Mouse (Mus musculus): ENCODE measurements around the gene Ly6g6d.

Ly6g6d gene

DNA sequence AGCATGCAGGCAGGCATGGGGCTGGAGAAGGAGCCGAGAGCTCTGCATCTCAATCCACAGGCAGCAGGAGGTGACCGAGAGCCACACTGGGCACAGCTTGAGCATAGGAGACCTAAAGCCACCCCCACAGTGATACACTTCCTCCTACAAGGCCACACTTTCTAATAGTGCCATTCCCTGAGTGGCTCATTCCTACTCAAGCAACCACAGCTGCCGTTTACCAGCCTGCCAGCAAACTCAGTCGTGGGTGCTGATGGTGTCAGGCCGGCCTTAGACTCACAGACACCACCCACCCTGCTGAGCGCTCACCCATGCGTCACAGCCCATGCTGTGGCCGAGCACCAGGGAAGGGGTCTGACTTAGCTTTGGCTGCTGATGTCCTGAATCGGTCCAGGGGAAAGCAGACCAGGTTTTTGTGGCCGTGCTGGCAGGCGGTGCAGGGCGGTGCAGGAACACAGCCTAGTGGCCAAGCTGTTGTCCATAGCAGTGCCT is 19.3 kb upstream of the Ly6g6d start:
- DNase-seq, result peak; percentile 76

DNA sequence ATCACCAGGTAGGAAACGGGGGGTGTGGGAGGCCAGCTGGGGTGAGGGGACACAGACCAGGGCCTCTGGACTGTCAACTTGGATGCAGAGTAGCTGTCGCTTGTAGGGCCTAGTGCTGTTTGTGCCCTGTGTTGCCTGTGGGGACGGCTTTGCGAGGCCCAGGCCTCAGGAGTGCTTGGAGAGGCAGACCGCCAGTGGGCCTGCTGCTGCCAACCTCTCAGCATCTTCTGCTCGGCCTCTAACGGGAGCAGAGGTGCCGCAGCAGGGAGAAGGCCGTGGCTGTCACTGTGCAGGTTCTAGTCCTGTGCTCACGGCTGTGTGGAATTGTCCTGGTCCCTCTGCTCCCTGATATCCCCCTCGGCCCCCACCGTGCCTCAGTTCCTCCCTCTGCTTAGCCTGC is 18.7 kb upstream of the Ly6g6d start:
- DNase-seq, result peak; percentile 68

DNA sequence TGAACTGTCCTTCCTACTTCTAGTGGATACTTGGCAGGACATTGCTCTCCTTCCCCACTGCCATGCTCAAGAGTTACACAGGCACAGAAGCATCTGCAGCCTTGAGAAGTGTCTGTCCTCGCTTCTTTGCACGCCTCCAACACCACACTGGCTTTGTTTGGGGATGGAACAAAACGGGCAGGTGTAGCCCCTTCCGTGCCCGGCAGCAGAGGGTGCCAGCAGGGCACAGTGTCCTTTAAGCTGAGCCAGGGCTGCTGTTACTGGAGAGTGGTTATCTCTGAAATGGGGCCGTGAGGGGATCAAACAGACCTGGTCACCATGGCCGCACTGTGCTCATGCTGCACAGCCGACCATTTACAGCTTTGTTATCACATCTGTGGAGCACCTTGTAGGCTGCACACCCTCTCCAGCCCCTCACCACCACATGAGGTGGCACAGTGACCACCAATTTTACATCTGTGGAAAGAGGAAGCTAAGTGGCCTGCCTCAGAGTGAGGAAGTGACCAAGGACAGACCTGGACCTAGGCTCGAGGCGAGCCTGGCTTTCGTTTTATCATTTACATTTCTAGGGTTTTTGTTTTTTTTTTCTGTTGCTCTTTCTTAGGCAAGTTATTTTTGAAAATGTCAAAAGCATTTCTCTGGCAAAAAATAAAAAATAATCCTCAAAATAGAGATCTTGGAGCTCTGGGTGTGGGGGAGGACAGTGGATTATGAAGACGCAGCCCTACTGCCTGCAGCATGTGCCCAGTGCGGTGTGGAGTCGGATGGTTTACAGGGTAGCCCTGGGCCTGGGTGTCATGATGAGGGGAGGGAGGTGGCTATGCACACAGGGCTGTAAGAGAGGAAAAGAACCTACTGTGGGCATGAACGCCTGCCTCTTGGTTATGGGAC is 16.9 kb upstream of the Ly6g6d start:
- no peak for DNase-seq

DNA sequence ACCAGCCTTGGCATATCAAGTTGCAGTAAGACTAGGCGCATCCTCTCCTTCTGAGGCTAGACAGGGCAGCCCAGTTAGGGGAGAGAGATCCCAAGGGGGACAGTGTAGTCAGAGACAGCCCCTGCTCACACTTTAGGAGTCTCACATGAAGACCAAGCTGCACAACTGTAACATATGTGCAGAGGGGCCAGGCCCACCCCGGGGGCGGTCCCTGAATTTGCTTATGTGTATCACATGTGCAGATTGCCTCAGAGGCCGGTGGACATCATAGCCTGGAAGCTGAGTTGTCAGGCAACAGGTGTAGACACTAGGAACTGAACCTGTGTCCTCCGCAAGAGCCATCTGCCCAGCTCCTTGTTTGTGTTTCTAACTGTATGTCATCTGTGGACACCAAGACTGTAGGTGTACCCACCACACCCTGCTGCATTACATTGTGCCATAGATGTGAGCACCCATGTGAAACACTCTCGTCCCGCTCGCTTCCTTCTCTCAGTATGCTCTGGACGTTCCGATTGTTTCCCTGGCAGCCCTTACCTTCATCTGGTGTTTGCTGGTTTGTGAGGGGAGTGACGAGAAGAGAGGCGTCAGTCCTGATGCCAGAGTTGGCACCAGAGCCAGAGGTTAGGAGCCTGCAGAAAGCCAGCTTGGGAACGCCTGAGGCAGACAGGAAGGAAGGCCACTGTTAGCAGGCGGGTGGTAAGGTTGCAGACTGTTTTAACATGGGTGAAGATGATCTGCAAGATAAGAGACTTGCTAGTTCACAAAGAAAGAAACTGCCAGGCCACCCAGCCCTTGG is 14.7 kb upstream of the Ly6g6d start:
- DNase-seq, result no peak

DNA sequence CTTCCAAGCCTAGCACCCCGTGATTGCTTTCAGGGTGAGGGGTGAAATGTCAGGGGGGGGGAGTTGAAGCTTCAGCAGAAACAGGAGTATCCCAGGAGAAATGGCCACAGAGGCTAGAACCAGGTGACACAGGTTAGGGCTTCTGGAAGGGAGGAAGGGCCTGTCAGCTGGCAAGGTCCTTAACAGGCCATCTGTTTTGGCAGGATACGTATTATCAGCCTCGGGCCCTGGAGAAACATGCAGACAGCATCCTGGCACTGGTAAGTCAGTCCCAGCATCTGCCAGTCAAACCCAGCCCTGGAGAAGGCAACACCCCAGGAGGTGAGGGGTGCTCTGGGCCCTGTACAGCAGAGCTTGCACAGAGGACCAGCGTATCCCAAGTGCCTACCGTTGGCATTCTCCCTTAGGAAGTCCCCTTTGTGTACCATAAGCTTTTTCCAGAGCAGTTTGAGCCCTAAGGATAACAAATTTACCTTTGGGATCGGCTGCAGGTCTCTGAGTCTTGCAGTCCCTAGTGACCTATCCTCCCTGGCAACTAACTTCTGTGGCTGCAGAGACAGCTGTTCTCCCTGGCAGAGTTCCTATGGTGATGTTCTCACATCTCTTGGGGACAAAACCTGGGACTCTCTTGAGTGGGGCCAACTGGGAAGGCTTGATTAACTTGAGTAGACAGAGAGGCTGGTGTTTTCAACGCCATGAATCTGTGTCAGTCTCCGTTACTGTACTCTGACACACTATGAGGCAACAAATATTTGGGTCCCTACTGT is 12.5 kb upstream of the Ly6g6d start:
- peak; percentile 96 for DNase-seq

DNA sequence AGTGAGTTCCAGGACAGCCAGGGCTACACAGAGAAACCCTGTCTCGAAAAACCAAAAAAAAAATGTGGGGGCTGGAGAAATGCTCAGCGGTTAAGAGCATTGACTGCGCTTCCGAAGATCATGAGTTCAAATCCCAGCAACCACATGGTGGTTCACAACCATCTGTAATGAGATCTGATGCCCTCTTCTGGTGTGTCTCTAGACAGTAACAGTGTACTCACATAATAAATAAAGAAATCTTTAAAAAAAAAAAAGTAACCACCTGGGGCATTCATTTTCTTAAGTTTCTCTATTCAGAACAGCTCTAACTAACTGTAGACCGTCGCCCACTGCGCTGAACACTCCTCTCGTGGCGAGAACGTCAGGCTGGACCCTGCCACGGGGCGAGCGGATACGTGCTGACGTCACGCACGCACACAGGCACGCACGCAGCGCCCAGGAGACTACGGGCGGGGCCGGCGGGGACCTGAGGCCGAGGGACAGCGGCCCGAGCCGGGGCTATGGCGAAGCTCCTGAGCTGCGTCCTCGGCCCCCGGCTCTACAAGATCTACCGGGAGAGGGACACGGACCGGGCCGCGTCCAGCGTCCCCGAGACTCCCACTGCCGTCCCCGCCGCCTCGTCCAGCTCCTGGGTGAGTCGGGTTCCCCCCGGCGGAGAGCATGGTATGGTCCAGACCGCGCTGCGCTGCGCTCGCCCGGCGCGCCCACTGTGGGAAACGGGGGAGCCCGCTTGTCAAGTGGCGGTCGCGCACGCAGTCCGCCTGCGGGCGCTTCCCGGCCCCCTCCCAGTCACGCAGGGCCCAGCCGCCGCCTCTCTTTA is 11.2 kb upstream of the Ly6g6d start, which contains the start of gene Abhd16a:
Gene Abhd16a (plus strand): TSS at position 439 of the 820 bp plus-strand sequence.
- DNase-seq, result peak; percentile 96

DNA sequence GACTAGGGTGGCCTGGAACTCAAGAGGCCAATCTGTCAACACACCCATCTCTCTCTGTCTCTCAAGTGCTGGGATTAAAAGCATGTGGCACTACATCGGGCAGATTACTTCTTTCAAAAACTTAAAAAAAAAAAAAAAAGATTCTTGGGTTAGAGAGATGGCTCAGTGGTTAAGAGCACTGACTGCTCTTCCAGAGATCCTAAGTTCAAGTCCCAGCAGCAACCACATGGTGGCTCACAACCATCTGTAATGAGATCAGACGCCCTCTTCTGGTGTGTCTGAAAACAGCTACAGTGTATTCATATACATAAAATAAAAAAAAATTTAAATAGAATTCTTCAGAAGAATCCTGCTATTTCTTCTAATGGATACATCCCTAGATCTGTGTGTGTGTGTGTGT is 10.3 kb upstream of the Ly6g6d start:
- DNase-seq, result no peak

DNA sequence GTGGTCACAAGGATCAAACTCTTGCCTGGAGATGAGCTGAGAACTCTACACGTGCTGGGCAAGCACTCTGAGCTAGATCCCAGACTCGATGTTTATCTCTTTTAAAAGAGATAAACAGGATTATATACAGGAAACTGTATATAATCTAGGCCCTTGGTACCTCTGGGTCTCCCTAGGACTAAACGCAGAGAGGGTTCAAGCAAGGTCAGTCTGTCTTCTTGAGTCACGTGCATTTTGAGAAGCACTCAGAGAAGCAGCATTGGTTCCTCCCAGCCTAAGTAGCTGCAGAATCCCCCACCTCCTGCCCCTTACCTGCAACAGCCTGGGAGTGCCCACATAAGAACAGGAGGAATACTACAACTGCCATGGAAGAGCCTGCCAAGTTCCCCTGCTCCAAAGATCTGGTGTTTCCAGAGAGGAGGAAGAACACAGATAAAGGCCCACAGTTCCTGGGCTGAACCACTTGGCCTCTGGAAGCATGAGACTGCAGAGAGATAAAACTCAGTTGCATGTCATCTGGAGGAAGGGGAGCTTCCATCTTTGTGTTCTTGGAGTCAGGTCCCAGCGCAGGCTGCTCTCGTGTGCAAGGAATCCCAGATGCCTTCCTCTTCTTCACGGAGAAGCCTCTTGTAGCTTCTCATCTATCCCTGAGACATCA is 7.5 kb upstream of the Ly6g6d start, which contains the start of gene Ly6g6f:
Gene Ly6g6f (minus strand): TSS at position 403 of the 658 bp plus-strand sequence.
- no peak for DNase-seq

DNA sequence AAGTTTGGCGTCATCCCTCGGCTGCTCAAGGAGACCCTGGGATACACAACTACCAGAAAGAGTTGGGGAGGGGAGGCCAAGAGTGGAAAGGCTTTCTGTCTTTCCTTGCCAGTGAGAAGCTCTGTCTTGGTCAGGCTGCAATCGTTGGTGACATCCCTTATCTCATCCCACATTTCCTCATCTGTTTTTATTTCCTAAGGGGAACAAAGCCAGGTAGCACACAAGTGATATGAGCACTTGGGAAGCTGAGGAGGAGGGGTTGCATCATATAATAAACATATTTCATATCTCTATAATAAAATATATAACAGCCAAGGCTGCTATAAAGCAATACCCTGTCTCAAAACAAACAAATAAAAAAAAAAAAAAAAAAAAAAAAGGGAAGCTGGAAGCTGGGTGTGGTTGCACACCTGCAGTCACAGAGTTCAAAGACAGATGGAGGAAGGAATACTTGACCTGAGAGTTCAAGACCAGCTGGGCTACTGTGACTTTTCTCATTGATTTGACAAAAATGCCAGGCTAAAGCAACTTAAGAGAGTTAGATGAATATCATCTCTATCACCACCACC is 6.1 kb upstream of the Ly6g6d start:
- DNase-seq, result no peak

DNA sequence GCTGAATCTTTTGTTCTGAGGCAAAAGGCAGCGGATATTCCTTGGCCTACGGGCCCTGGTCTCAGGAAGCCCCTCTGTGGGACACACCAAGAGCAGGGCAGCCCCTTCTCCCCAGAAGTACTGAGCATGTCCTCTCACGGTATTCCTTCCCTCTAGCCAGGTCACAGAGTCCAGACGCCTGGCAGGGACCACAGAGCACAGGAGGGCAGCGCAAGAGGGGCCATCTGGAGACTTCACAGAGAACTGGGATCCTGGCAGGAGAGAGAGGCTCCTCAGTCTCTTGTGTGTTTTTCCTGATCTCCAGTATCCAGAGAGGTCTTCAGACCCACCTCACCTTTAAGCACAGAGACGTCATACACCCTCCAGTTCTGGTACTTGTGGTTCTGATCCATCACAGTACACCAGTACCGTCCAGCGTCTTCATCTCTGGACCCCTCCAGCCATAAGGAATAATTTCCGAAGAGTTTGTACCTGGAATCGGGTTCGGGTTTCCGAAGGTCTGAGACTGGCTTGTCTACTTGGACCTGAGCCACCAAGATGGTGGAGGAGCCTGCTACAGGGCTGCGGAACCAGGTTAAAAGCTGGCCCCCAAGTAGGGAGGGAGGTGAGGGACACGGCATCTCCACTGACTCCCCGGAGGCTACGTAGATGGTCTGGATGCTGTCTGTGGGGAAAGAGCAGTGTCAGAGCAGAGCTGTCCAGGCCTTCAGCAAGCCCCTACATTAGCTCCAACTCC is 5.1 kb upstream of the Ly6g6d start:
- DNase-seq, result peak; percentile 86

DNA sequence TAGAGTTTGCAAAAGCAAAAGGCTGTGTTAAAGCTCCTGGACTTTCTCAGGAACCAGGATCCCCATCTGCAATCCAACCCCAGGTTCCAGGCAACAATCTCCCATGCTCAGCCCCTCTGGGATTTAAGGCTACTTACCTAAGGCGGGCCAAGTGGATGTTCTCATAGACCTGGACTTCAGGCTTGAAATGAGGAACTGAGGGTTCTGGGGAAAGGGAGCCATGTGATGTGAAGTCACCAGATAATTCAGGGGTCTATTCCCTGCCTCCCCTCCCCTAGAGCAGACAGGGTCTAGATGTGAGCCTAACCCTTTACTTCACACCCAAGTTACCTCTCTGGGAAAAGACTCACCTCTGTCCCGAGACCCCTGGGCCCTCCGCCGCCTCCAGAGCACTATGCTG is 2.8 kb upstream of the Ly6g6d start:
- DNase-seq, result no peak

DNA sequence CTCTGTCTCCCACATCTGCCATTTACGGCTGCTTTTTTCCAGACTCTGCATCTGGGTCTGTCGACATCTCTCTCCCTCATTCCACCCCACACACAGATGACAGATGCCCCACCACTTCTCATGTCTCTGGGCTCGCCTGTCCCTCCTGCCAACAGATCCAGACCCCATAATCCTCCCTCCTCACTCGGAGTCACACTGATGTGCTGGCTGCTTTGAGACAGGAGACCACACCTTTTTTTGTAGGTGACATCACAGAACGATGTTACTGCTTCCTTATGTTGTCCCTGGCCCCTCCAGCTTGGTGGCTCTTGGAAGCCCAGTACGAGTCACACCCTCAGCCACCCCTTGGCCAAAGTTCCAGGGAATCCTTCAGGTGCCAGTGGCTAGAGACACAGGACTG is 2.4 kb upstream of the Ly6g6d start:
- DNase-seq, result no peak

DNA sequence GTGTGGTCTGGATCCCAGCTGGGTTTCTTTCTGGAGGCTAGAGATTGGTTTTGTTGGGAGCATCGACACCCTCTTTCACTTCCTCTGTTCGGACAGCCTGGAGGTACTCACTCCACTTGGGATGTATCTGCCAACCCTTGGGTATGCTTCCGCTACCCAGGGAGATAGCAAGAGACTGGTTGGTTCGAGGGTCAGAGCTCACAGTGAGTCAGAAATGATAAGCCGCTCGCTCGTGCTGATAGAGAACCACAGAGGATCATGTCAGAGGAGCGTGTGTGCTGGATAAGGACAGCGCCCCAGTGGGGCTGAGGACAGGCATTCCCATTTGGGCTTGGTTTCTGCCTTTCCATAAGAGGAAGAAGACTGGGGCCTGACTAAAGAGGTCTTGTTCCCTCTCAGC is 1.9 kb upstream of the Ly6g6d start:
- no peak for DNase-seq

DNA sequence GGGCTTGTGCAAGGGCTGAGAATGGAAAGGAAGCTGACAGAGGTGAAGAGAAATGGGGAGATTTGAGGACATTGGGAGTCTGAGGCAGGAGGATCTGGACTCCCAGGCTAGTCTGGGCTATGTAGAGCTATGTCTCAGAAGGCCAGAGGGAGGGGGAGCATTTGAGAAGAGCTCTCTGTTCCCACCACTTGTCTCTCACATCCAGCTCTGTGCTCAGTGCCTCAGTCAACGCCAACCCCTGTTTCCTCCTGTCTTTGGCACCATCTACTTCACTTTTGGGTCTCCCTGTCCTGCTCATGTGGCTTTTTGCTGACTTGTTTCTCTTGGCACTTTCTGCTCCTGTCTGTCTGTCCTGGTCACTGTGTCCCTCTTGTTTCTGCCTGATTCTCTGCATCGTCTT is 580 bp downstream of the Ly6g6d start:
- no peak for DNase-seq

DNA sequence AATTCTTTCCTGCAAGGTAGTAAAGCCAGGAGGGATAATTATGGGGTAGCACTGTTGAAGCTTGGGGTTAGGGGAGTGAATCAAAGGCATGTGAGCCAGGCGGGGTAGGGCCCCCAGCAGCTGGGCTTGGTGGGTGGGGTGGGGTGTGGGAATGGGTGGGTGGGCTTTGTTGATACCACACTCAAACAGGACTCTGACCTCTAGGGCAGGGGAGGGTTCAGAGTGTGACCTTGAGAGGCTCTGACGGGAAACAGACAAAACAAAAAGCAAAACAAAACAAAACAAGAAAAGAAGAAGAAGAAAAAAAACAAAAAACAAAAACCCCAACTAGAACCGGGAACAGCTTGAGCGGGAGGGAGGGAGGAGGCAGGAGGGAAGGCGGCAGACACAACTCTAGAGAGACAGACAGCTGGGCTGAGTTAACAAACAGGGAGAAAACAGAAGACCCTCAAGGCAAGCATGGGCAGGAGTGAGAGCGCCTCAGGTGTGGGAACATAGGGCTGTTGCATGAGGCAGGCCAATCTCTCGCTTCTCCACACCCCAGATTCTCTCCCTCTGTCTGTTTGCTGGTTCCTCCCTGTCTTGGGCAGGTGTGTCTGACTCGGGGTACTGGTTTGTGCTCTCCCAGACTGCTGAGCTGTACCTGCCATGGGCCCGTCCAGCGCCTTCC is 1.2 kb downstream of the Ly6g6d start, which contains the start of gene Ly6g6e:
Gene Ly6g6e (plus strand): TSS at position 396 of the 670 bp plus-strand sequence.
- no peak for DNase-seq

DNA sequence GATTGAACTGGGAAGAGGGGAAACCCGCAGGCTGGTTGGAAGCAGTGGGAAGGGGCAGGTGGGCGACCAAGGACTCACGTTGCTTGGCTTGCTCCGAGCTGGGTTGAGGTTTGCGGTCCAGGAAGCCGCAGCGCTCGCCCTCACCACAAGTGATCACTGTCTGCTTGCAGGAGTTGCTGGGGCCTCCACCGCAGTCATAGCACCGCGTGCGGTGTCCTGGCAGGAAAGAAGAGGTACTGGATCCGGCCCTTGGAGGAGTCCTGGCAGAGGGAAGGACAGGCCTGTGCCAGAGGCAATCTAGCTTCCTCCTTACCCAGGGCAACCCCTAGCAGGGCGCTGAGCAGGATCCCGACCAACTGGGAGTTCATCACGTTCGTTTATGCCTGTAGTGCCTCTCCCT is 3.8 kb downstream of the Ly6g6d start:
- peak; percentile 93 for DNase-seq

DNA sequence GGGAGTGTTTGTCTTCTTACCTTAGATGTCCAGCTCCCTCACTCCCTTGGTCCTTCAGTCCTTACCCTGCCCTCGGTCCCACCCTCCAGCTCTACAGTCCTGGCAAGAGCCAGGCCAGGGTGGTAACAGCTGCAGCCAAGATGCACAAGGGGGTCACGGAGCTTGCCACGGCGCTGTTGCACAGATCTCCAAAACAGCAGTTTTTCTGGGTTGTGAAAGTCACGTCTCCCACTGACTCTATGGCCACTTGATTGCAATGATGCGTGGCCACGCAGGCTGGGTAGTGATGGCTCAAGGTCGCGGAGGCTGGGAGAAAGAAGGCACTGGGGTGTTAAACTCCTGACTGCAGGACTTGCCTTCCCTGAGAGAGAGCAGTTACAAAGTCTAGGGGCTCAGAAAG is 6.4 kb downstream of the Ly6g6d start:
- DNase-seq, result peak; percentile 56

DNA sequence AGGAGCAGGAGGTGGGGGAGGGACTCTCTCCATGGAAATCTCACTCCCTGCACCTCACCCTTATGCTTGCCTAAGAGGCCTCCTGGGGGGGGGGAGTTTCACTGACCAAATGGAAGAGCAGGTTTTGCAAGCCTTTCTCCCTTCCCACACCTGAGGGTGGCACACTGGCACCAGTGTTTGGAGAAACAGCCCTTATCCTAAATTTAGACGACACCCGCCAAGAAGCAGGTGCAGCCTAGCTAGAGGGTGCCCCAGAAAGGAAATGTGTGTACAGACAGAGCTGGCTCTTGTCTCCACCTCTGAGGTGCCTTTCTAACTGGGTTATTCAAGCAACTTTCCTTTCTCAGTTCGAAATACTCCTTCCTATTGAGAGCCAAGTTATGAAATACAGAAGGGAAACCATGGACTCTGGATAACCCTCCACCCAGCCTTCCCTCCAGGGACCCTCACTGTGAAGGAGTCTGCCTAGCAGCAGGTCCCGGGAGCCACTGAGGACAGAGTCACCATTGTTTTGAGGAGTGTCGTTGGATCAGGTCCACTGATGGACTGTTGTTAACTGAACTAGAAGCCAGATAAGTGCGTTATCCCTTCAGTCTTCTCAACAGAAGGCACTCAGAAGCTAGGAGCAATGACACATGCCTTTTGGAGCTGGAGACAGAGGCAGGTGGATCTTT is 7.2 kb downstream of the Ly6g6d start:
- peak; percentile 95 for DNase-seq

Data from cerebellum, adult 11-12 months (tissue).